Mouse (Mus musculus): ENCODE data around the gene Igfbp4. TPM values are rescaled to one million over a fixed set of nuclear protein-coding genes. Genes with fewer than 3 reads are reported as not detected.
A peak's percentile ranks its signal among the peaks of the same experiment; 100 is the strongest.

The Igfbp4 gene
- polyA plus RNA-seq, 1 experiment = 220 TPM

DNA sequence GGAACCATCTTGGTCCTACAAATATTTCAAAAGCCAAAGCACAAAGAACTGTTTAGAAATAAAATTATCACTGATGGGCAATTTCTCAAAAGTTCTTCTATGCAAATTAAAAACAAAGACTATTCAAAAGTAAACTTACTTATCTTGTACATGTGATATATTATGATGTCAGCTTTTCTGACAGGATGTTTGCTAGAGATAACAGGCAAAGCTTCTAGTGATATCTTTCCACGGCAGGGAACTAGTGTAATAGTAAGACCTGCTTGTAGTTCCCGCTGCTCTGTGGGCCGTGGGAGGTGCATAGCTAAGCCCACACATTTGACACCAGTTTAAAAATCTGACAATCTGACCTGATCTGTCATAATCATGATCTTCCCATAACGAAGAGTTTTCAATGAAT, 30.9 kb upstream of the Igfbp4 start:
- Histone ChIP-seq H3K4me1 (replicated peaks; ENCODE audit: control insufficient read depth, insufficient read depth, low read length) (no peaks in the 10 kb centered on the region), H3K36me3 (ENCODE audit: control insufficient read depth, insufficient read depth, low read length) (peaks cover 88% of the 10 kb centered on the region), H3K27ac (ENCODE audit: control insufficient read depth, insufficient read depth, low read length) (no peak overlapping the region), H3K4me3 (ENCODE audit: control insufficient read depth, insufficient read depth, low read length) (no peak overlapping the region), H3K27me3 (ENCODE audit: control insufficient read depth, insufficient read depth, low read length) (no peaks in the 10 kb centered on the region)
- DNase-seq = no peak
- WGBS = 86% methylated on average over 4 of the region's 4 CpGs
- no peak for TF ChIP-seq POLR2A (IDR thresholded peaks at IDR 0.05; ENCODE audit: control insufficient read depth, extremely low read depth, insufficient read depth, low read length, poor library complexity)
- TF ChIP-seq CTCF (IDR thresholded peaks at IDR 0.05; ENCODE audit: borderline replicate concordance, control insufficient read depth, extremely low read depth, insufficient read depth, low read length, poor library complexity) = no peak

- TF ChIP-seq POLR2A (IDR thresholded peaks at IDR 0.05; ENCODE audit: control insufficient read depth, extremely low read depth, insufficient read depth, low read length, poor library complexity) = no peak
- no peak for TF ChIP-seq CTCF (IDR thresholded peaks at IDR 0.05; ENCODE audit: borderline replicate concordance, control insufficient read depth, extremely low read depth, insufficient read depth, low read length, poor library complexity)
- Histone ChIP-seq H3K27me3 (ENCODE audit: control insufficient read depth, insufficient read depth, low read length) (no peaks in the 10 kb centered on the region), H3K27ac (ENCODE audit: control insufficient read depth, insufficient read depth, low read length) (no peak overlapping the region), H3K4me3 (ENCODE audit: control insufficient read depth, insufficient read depth, low read length) (no peak overlapping the region), H3K4me1 (replicated peaks; ENCODE audit: control insufficient read depth, insufficient read depth, low read length) (no peaks in the 10 kb centered on the region), H3K36me3 (ENCODE audit: control insufficient read depth, insufficient read depth, low read length) (peaks cover 92% of the 10 kb centered on the region)
- DNase-seq = no peak
- 97% methylated on average over 5 of the region's 5 CpGs for WGBS
Measured at GRCm38 (mm10) chr11:99010706-99011105, 30.3 kb upstream of the Igfbp4 start.

DNA sequence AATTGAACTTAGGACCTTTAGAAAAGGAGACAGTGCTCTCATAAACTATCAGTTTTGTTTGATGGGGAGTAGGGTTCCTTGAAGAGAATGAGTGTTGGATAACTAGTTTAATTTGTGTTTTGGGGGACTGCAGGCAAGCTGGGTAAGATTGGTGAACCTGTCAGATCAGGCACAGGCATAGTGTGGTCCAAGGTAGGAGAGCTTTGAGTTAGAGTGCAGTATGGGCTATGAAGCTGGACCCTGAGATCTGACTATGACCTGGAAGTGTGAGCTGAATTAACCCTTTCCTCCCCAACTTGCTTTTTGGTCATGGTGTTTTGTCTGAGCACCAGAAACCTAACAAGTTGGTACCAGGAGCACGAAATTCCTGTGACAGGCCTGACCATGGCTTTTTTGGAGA, 27.2 kb upstream of the Igfbp4 start:
- H3K36me3 ChIP-seq (ENCODE audit: control insufficient read depth, insufficient read depth, low read length) = peaks cover 95% of the 10 kb centered on the region
- DNase-seq = no peak
- 95% methylated on average over 1 of the region's 1 CpGs for WGBS
- TF ChIP-seq POLR2A (IDR thresholded peaks at IDR 0.05; ENCODE audit: control insufficient read depth, extremely low read depth, insufficient read depth, low read length, poor library complexity) = no peak
- no peak for TF ChIP-seq CTCF (IDR thresholded peaks at IDR 0.05; ENCODE audit: borderline replicate concordance, control insufficient read depth, extremely low read depth, insufficient read depth, low read length, poor library complexity)
- no peaks in the 10 kb centered on the region for H3K27me3 ChIP-seq (ENCODE audit: control insufficient read depth, insufficient read depth, low read length)
- H3K4me1 ChIP-seq (replicated peaks; ENCODE audit: control insufficient read depth, insufficient read depth, low read length) = no peaks in the 10 kb centered on the region
- no peak overlapping the region for H3K27ac ChIP-seq (ENCODE audit: control insufficient read depth, insufficient read depth, low read length)
- no peak overlapping the region for H3K4me3 ChIP-seq (ENCODE audit: control insufficient read depth, insufficient read depth, low read length)

- Histone ChIP-seq H3K36me3 (ENCODE audit: control insufficient read depth, insufficient read depth, low read length) (peaks cover 45% of the 10 kb centered on the region), H3K4me1 (replicated peaks; ENCODE audit: control insufficient read depth, insufficient read depth, low read length) (peaks cover 9% of the 10 kb centered on the region), H3K27ac (ENCODE audit: control insufficient read depth, insufficient read depth, low read length) (no peak overlapping the region), H3K4me3 (ENCODE audit: control insufficient read depth, insufficient read depth, low read length) (no peak overlapping the region), H3K27me3 (ENCODE audit: control insufficient read depth, insufficient read depth, low read length) (no peaks in the 10 kb centered on the region)
- no peak for DNase-seq
- 97% methylated on average over 6 of the region's 6 CpGs for WGBS
- TF ChIP-seq CTCF (IDR thresholded peaks at IDR 0.05; ENCODE audit: borderline replicate concordance, control insufficient read depth, extremely low read depth, insufficient read depth, low read length, poor library complexity) = no peak
Measured at GRCm38 (mm10) chr11:99019844-99020243, 21.2 kb upstream of the Igfbp4 start.

DNA sequence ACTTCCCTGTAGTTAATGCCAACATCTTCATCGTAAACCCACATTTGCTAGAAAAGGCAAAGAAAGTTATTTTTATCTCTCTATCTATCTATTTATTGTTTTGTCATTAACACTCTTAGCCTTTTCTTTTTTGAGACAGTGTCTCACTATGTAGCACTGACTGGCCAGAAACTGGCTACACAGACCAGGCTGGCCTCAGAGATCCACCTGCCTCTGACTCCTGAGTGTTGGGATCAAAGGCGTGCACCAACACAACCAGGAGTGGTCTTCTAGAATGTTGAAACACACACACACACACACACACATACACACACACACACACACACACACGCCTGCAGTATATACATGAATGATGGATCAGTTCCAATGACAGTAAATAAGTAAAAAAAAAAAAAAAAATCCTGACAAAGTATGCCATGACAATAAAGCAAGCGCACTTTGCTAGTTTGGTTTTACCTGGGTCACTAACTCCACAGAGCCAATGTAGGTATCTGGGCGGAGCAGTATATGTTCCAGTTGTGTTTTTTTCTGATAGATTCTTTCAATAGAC, 18.6 kb upstream of the Igfbp4 start:
- no peak overlapping the region for H3K27ac ChIP-seq (ENCODE audit: control insufficient read depth, insufficient read depth, low read length)
- H3K27me3 ChIP-seq (ENCODE audit: control insufficient read depth, insufficient read depth, low read length) = no peaks in the 10 kb centered on the region
- H3K36me3 ChIP-seq (ENCODE audit: control insufficient read depth, insufficient read depth, low read length) = peaks cover 19% of the 10 kb centered on the region
- peaks cover 20% of the 10 kb centered on the region for H3K4me1 ChIP-seq (replicated peaks; ENCODE audit: control insufficient read depth, insufficient read depth, low read length)
- no peak for DNase-seq
- WGBS = 84% methylated on average over 5 of the region's 5 CpGs
- peak overlapping the region; percentile 20; the same call in 1 of the 2 replicates for H3K4me3 ChIP-seq (ENCODE audit: control insufficient read depth, insufficient read depth, low read length)
- TF ChIP-seq POLR2A (IDR thresholded peaks at IDR 0.05; ENCODE audit: control insufficient read depth, extremely low read depth, insufficient read depth, low read length, poor library complexity) (no peak), CTCF (IDR thresholded peaks at IDR 0.05; ENCODE audit: borderline replicate concordance, control insufficient read depth, extremely low read depth, insufficient read depth, low read length, poor library complexity) (no peak)

- Histone ChIP-seq H3K27ac (ENCODE audit: control insufficient read depth, insufficient read depth, low read length) (no peak overlapping the region), H3K36me3 (ENCODE audit: control insufficient read depth, insufficient read depth, low read length) (peaks cover 12% of the 10 kb centered on the region), H3K4me3 (ENCODE audit: control insufficient read depth, insufficient read depth, low read length) (peak overlapping the region; percentile 98), H3K4me1 (replicated peaks; ENCODE audit: control insufficient read depth, insufficient read depth, low read length) (peaks cover 20% of the 10 kb centered on the region), H3K27me3 (ENCODE audit: control insufficient read depth, insufficient read depth, low read length) (no peaks in the 10 kb centered on the region)
- TF ChIP-seq CTCF (IDR thresholded peaks at IDR 0.05; ENCODE audit: borderline replicate concordance, control insufficient read depth, extremely low read depth, insufficient read depth, low read length, poor library complexity) = no peak
- TF ChIP-seq POLR2A (IDR thresholded peaks at IDR 0.05; ENCODE audit: control insufficient read depth, extremely low read depth, insufficient read depth, low read length, poor library complexity) = no peak
- DNase-seq = no peak
- 3% methylated on average over 4 of the region's 4 CpGs for WGBS
Measured at GRCm38 (mm10) chr11:99023094-99023493, 17.9 kb upstream of the Igfbp4 start.
